Mouse (Mus musculus): ENCODE measurements around the gene Ttc7b. TPM values are rescaled to one million over a fixed set of nuclear protein-coding genes. Genes with fewer than 3 reads are reported as not detected.
A peak's percentile ranks its signal among the peaks of the same experiment; 100 is the strongest.

The Ttc7b gene
- polyA plus RNA-seq, 1 experiment from 2014 or later: 4.0 TPM

DNA sequence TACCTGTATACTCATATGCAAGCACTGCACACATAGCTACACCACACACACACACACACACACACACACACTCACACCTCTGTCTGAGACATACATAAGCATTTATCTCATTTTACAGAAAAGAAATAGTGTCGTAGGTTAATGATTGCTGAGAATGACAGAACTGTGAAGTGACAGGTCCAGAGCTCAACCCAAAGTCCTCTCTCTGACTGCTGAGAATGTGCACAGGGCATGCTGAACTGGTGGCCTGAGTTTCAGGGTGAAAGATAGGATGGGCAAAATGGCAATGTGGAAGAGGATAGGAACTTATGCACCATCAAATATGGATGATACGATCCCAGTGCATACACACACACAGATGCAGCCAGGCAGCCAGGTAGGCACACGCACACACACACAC, 120.5 kb downstream of the Ttc7b start:
- H3K4me1 ChIP-seq (replicated peaks; ENCODE audit: control insufficient read depth, insufficient read depth, low read length): 0 out of 2 replicates have a peak, but pooled peaks cover 3% of the 10 kb centered on the region
- H3K9ac ChIP-seq (ENCODE audit: low read depth, low read length): no peak overlapping the region
- no peak for TF ChIP-seq CTCF (IDR thresholded peaks at IDR 0.05; ENCODE audit: low read depth)
- H3K27ac ChIP-seq (ENCODE audit: low read depth, low read length): 0 out of 2 replicates have a peak overlapping the region, but pooled peaks have one; percentile 22
- WGBS: 61% methylated on average over 3 of the region's 3 CpGs
- H3K9me3 ChIP-seq (ENCODE audit: control insufficient read depth): no peaks in the 10 kb centered on the region
- peak; percentile 81 for ATAC-seq
- H3K4me2 ChIP-seq (replicated peaks; ENCODE audit: low read depth): no peak overlapping the region
- H3K36me3 ChIP-seq (ENCODE audit: control insufficient read depth, insufficient read depth): peaks cover 23% of the 10 kb centered on the region
- no peak overlapping the region for H3K4me3 ChIP-seq (ENCODE audit: low read depth, low read length)
- no peaks in the 10 kb centered on the region for H3K27me3 ChIP-seq (replicated peaks; ENCODE audit: control insufficient read depth, insufficient read depth, low read length)

GRCm38 (mm10) chr12:100399126-100399727, 121.4 kb downstream of the Ttc7b start:
- no peak overlapping the region for H3K4me2 ChIP-seq (replicated peaks; ENCODE audit: low read depth)
- peaks cover 23% of the 10 kb centered on the region for H3K36me3 ChIP-seq (ENCODE audit: control insufficient read depth, insufficient read depth)
- no peaks in the 10 kb centered on the region for H3K27me3 ChIP-seq (replicated peaks; ENCODE audit: control insufficient read depth, insufficient read depth, low read length)
- no peak for TF ChIP-seq CTCF (IDR thresholded peaks at IDR 0.05; ENCODE audit: low read depth)
- no peak overlapping the region for H3K9ac ChIP-seq (ENCODE audit: low read depth, low read length)
- H3K9me3 ChIP-seq (ENCODE audit: control insufficient read depth): no peaks in the 10 kb centered on the region
- ATAC-seq: no peak
- no peak overlapping the region for H3K4me3 ChIP-seq (ENCODE audit: low read depth, low read length)
- 0 out of 2 replicates have a peak, but pooled peaks cover 3% of the 10 kb centered on the region for H3K4me1 ChIP-seq (replicated peaks; ENCODE audit: control insufficient read depth, insufficient read depth, low read length)
- WGBS: 72% methylated on average over 5 of the region's 5 CpGs
- 0 out of 2 replicates have a peak overlapping the region, but pooled peaks have one; percentile 22 for H3K27ac ChIP-seq (ENCODE audit: low read depth, low read length)

DNA sequence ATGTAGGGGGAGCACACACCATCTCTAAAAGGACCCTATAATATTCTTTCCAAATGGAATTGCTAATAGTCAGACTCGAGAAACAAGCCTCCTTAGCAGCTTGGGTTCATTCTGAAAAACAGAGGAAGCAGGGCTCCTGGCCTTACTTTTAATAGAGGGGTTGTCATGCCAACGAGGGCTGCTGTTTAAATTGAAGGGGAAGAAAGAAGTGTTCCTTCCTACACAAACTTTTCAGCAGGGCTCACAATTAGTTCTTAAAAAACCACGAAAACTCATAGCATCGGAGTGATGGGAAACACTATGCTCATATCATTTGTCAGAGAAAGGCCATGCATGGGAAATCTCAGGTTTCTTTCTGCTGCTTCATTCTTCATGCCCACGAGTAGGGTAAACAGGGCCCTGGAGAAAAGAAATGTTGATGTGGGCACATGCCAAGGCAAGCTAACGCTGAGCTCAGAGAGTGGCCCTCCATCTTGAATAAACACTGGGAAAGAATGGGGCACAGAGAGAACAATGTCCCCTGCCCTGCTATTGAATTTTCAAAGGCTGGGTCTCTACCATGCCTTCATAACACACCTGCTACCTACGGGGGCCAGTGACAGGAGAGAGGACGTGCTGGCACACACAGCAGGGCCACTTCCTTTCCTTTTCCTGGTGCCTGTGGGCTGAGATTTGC, 122.2 kb downstream of the Ttc7b start:
- no peak for TF ChIP-seq CTCF (IDR thresholded peaks at IDR 0.05; ENCODE audit: low read depth)
- no peak overlapping the region for H3K4me2 ChIP-seq (replicated peaks; ENCODE audit: low read depth)
- H3K27ac ChIP-seq (ENCODE audit: low read depth, low read length): no peak overlapping the region

DNA sequence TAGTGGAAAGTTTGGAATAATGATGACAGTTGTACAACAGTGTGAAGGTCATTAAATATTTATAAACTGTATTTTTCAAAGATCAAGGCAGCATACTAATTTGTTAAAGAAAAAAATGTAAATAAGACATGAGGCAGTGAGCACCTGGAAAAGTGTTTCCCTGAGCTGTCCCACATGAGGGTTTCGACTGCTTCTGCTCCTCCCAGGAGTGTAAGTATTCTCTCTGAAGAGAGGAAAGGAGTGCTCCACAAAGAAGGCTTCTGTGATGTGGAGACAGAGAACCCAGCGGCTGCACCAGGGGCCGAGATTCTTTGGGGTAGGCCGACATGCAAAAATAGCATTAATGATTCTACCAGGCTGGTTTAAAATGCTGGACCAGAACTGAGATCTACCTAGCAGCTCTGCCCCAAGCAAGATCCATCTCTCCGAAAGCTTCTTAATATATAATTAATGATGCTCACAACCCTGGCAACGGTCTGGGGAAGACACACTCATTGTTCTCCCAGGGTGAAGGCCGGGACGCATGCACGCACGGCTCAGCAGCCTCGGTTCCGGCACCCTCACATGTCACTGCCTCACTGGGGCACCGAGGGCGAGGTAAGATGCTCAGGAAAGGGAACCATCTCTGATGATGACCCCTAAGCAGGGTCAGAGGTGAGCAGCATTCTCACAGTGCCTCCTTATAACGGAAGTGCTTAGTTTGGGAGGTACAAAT, 123.0 kb downstream of the Ttc7b start:
- 88% methylated on average over 15 of the region's 15 CpGs for WGBS

More for the DNA sequence above, 122.2 kb downstream of the Ttc7b start:
- Histone ChIP-seq H3K36me3 (ENCODE audit: control insufficient read depth, insufficient read depth) (peaks cover 23% of the 10 kb centered on the region), H3K9ac (ENCODE audit: low read depth, low read length) (no peak overlapping the region), H3K27me3 (replicated peaks; ENCODE audit: control insufficient read depth, insufficient read depth, low read length) (no peaks in the 10 kb centered on the region), H3K4me3 (ENCODE audit: low read depth, low read length) (no peak overlapping the region), H3K9me3 (ENCODE audit: control insufficient read depth) (no peaks in the 10 kb centered on the region), H3K4me1 (replicated peaks; ENCODE audit: control insufficient read depth, insufficient read depth, low read length) (0 out of 2 replicates have a peak, but pooled peaks cover 3% of the 10 kb centered on the region)
- ATAC-seq: no peak
- 66% methylated on average over 8 of the region's 8 CpGs for WGBS

GRCm38 (mm10) chr12:100396806-100397205, 123.8 kb downstream of the Ttc7b start:
- no peak for ATAC-seq
- no peak overlapping the region for H3K4me2 ChIP-seq (replicated peaks; ENCODE audit: low read depth)
- H3K4me1 ChIP-seq (replicated peaks; ENCODE audit: control insufficient read depth, insufficient read depth, low read length): 0 out of 2 replicates have a peak, but pooled peaks cover 3% of the 10 kb centered on the region
- H3K27me3 ChIP-seq (replicated peaks; ENCODE audit: control insufficient read depth, insufficient read depth, low read length): no peaks in the 10 kb centered on the region
- no peak overlapping the region for H3K9ac ChIP-seq (ENCODE audit: low read depth, low read length)
- peaks cover 17% of the 10 kb centered on the region for H3K36me3 ChIP-seq (ENCODE audit: control insufficient read depth, insufficient read depth)
- H3K27ac ChIP-seq (ENCODE audit: low read depth, low read length): no peak overlapping the region
- TF ChIP-seq CTCF (IDR thresholded peaks at IDR 0.05; ENCODE audit: low read depth): no peak
- no peaks in the 10 kb centered on the region for H3K9me3 ChIP-seq (ENCODE audit: control insufficient read depth)
- 88% methylated on average over 2 of the region's 2 CpGs for WGBS
- no peak overlapping the region for H3K4me3 ChIP-seq (ENCODE audit: low read depth, low read length)

More for the DNA sequence above, 123.0 kb downstream of the Ttc7b start:
- Histone ChIP-seq H3K4me1 (replicated peaks; ENCODE audit: control insufficient read depth, insufficient read depth, low read length) (0 out of 2 replicates have a peak, but pooled peaks cover 3% of the 10 kb centered on the region), H3K9ac (ENCODE audit: low read depth, low read length) (no peak overlapping the region), H3K27ac (ENCODE audit: low read depth, low read length) (no peak overlapping the region), H3K36me3 (ENCODE audit: control insufficient read depth, insufficient read depth) (peaks cover 15% of the 10 kb centered on the region), H3K4me3 (ENCODE audit: low read depth, low read length) (no peak overlapping the region), H3K9me3 (ENCODE audit: control insufficient read depth) (no peaks in the 10 kb centered on the region), H3K4me2 (replicated peaks; ENCODE audit: low read depth) (no peak overlapping the region), H3K27me3 (replicated peaks; ENCODE audit: control insufficient read depth, insufficient read depth, low read length) (no peaks in the 10 kb centered on the region)
- no peak for ATAC-seq
- TF ChIP-seq CTCF (IDR thresholded peaks at IDR 0.05; ENCODE audit: low read depth): no peak

DNA sequence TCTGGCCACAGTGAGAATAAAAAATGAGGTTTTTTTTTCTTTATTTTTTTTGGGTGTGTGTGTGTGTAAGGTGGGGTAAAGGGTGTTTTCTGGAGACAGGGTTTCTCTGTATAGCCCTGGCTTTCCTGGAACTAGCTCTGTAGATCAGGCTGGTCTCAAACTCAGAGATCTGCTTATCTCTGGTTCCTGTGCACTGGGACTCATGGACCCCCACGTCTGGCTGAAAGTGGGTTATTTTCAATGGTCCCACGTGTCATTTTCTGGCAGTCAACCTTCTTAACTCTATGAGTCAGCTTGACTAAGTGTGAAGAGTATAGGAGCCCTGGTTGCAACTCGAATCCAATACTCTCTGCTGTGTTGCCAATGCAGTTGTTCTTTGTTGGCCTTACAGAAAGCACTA, 127.1 kb downstream of the Ttc7b start:
- no peak for ATAC-seq

More for the DNA sequence above, 127.1 kb downstream of the Ttc7b start:
- WGBS: 71% methylated on average over 3 of the region's 3 CpGs
- 0 out of 2 replicates have a peak, but pooled peaks cover 3% of the 10 kb centered on the region for H3K4me1 ChIP-seq (replicated peaks; ENCODE audit: control insufficient read depth, insufficient read depth, low read length)
- no peak overlapping the region for H3K4me3 ChIP-seq (ENCODE audit: low read depth, low read length)
- peaks cover 10% of the 10 kb centered on the region; the same call in 1 of the 2 replicates for H3K36me3 ChIP-seq (ENCODE audit: control insufficient read depth, insufficient read depth)
- no peak overlapping the region for H3K9ac ChIP-seq (ENCODE audit: low read depth, low read length)
- no peak overlapping the region for H3K27ac ChIP-seq (ENCODE audit: low read depth, low read length)
- no peak overlapping the region for H3K4me2 ChIP-seq (replicated peaks; ENCODE audit: low read depth)
- H3K27me3 ChIP-seq (replicated peaks; ENCODE audit: control insufficient read depth, insufficient read depth, low read length): no peaks in the 10 kb centered on the region
- TF ChIP-seq CTCF (IDR thresholded peaks at IDR 0.05; ENCODE audit: low read depth): no peak
- no peaks in the 10 kb centered on the region for H3K9me3 ChIP-seq (ENCODE audit: control insufficient read depth)
